Mouse (Mus musculus): ENCODE measurements at regions not wholly inside any gene's neighbourhood (a gene's known extent, or its start where the extent isn't known, plus 50 kb on each side); places are given as distances from the start of the nearest gene placed in this dataset.

DNA sequence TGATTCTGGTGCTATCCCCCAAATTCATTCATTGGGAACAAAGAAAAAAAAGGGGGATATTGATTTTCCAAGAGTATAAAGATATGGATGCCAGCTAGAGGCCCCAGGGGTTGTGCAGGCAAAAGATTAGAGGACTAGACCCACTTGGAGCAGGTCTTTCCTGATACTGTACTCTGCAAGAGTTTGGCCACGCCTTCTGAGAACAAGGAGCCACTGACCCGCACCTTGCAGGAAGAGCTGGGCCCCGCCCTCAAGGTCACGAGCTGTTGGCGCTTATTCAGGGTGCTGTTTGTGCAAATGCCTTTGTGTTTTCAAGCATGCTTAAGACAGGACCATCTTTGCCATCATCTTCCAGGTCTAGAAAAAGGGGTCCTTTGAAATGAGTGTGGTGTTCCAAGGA is 54.5 kb upstream of the Slc7a1 start:
- no peak for ATAC-seq (ENCODE audit: insufficient number of reproducible peaks, low FRiP score, low TSS enrichment)

GRCm38 (mm10) chr5:148453776-148454175 is 54.1 kb upstream of the Slc7a1 start:
- peak; percentile 75; the same call in 1 of the 2 replicates for ATAC-seq (ENCODE audit: insufficient number of reproducible peaks, low FRiP score, low TSS enrichment)

DNA sequence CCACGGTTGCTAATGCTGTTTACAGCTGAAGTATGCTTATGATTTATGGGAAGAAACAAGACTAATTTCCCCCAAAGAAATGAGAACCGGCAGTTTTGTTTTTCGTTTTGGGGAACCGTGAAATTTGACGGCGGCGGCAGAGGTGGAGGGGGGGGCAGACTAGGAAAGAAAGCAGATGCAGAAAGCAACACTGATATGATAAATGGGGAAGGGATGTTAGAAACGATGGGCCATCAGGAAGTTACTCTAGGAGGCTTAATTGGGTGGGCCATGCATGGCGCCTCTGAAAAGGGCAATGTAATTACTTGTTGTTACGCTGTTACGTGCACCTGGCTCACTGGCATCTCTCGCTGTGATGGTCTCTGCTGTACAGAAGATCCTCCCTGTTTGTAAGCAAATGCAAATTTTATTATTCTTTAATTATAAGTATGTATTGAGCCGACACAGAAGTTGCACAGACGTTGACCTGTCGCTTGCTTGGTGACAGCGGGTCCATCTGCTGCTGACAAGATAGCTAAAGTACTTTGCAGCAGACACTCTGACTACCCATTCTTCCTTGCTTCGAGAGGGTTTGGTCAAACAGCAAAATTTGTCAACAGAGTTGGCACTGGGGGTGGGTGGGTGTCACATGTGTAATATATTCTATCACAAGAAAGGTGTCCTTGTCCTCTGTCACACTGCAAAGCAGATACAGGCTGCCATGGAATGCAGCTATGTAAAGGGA is 53.4 kb upstream of the Slc7a1 start:
- no peak for ATAC-seq (ENCODE audit: insufficient number of reproducible peaks, low FRiP score, low TSS enrichment)

DNA sequence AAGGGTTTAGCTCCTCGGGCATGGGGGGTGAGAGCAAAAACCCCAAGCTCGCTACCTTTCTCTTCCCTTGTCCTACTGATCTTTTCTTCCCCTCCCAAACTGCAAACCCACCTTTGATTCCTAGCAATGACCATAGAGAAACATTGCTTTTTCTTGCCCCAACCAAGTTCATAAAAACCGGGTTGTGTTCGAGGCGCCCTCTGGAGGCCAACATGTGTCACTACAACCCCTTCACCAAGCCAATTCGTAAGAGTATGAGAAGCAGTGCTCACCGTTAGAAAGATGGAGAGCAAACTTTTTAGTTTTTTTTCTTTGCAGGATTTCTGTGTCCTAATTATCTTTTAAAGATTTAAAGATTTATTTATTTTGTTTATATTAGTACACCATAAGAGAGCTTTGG is 52.1 kb upstream of the Slc7a1 start:
- ATAC-seq (ENCODE audit: insufficient number of reproducible peaks, low FRiP score, low TSS enrichment): no peak

DNA sequence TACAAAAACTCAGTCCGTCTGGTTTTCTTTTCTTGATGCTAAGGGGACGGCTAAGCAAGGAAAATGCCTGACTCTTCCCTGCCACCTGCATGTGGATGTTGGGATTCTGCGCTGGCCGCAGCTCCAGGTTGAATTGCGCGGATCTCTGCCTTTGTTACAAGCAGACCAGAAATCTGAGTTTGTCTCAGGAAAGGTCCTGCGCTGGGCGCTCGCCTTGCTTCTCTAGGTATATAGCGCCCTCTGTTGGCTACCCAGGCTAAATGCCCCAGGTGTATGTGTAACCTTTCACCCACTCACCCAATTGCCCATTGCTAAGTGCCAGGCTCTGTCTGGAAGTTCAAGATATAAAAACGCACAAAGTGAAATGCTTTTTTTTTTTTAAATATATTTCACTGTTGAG is 51.2 kb upstream of the Slc7a1 start:
- no peak for ATAC-seq (ENCODE audit: insufficient number of reproducible peaks, low FRiP score, low TSS enrichment)
